Mouse (Mus musculus) thymus, postnatal 14 days (tissue): ENCODE measurements around the gene Mlec.
"Not testable (repeated sequence)": the region's sequence is repeated elsewhere in the genome, so short reads cannot be mapped to it uniquely, and the experiment has no call there.

Source experiments
- DNase-seq: peaks from one replicate; pipeline ENCODE4 v3.0.0; 2021

The Mlec gene

GRCm38 (mm10) chr5:115177866-115178265, 19.9 kb upstream of the Mlec start:
- no peak for DNase-seq

- no peak for DNase-seq
These were observed 16.6 kb upstream of the Mlec start for GRCm38 (mm10) chr5:115174554-115174953.

- no peak for DNase-seq
These were observed 12.2 kb upstream of the Mlec start for GRCm38 (mm10) chr5:115170150-115170549.

- peak; percentile 61 for DNase-seq
These were observed 10.8 kb upstream of the Mlec start for GRCm38 (mm10) chr5:115168641-115169415.

- peak; percentile 86 for DNase-seq
These were observed 9.4 kb upstream of the Mlec start for GRCm38 (mm10) chr5:115167396-115167795.

GRCm38 (mm10) chr5:115166815-115167194, 8.8 kb upstream of the Mlec start:
- no peak for DNase-seq

- DNase-seq, result peak; percentile 32
These were observed 8.2 kb upstream of the Mlec start for GRCm38 (mm10) chr5:115165895-115166814.

- DNase-seq, result peak; percentile 39
These were observed 7.4 kb upstream of the Mlec start for GRCm38 (mm10) chr5:115165351-115165750.

- DNase-seq, result not testable (repeated sequence)
These were observed 6.5 kb upstream of the Mlec start for GRCm38 (mm10) chr5:115164446-115164845.

- DNase-seq, result peak; percentile 80
These were observed 5.6 kb upstream of the Mlec start for GRCm38 (mm10) chr5:115163563-115163962.

GRCm38 (mm10) chr5:115161940-115162279, 3.9 kb upstream of the Mlec start:
- DNase-seq, result not testable (repeated sequence)

GRCm38 (mm10) chr5:115161064-115161939, 3.3 kb upstream of the Mlec start:
- peak; percentile 44 for DNase-seq

GRCm38 (mm10) chr5:115160655-115161054, 2.7 kb upstream of the Mlec start:
- no peak for DNase-seq

- DNase-seq, result no peak
These were observed 1.2 kb upstream of the Mlec start for GRCm38 (mm10) chr5:115159165-115159564.

GRCm38 (mm10) chr5:115156933-115157589, 918 bp downstream of the Mlec start:
- DNase-seq, result peak; percentile 51

- DNase-seq, result peak; percentile 44
These were observed 1.6 kb downstream of the Mlec start for GRCm38 (mm10) chr5:115156401-115156800.

GRCm38 (mm10) chr5:115155831-115156230, 2.1 kb downstream of the Mlec start:
- DNase-seq, result peak; percentile 46

- no peak for DNase-seq
These were observed 2.8 kb downstream of the Mlec start for GRCm38 (mm10) chr5:115155156-115155631.

GRCm38 (mm10) chr5:115152132-115152956, 5.6 kb downstream of the Mlec start:
- DNase-seq, result no peak

- DNase-seq, result no peak
These were observed 6.5 kb downstream of the Mlec start for GRCm38 (mm10) chr5:115151457-115151856.

GRCm38 (mm10) chr5:115150991-115151390, 7.0 kb downstream of the Mlec start:
- no peak for DNase-seq
